Mouse (Mus musculus) forebrain, embryonic 14.5 days (tissue): ENCODE results near the gene Thoc7. TPM values are rescaled to one million over a fixed set of nuclear protein-coding genes. Genes with fewer than 3 reads are reported as not detected.
A peak's percentile ranks its signal among the peaks of the same experiment; 100 is the strongest.

Experiments
- ATAC-seq: fragments of 200-750 bp; cut with Nextera tagmentation; 2 replicates; pipeline ENCODE4 v1.8.0; 2017; ENCODE audit warnings: mild to moderate bottlenecking, moderate library complexity
- DNase-seq: peaks from one replicate; pipeline ENCODE4 v3.0.0-alpha.2; 2015; ENCODE audit warnings: low spot score
- H3K27ac ChIP-seq: fragments of 300-500 bp; sonication (generic); 2 replicates; pipeline ENCODE4 v1.5.1; 2014; ENCODE audit warnings: low read depth, mild to moderate bottlenecking, control low read depth, low read length, moderate library complexity
- H3K27me3 ChIP-seq: fragments of 300-500 bp; sonication (generic); replicated peaks from 2 replicates; pipeline ENCODE4 v1.6.1; 2014; ENCODE audit warnings: low read length, control low read depth, mixed read lengths; ENCODE audit not compliant: control insufficient read depth, insufficient read depth
- H3K36me3 ChIP-seq: fragments of 300-500 bp; sonication (generic); 2 replicates; pipeline ENCODE4 v1.6.1; 2014; ENCODE audit warnings: low read length, control low read depth; ENCODE audit not compliant: control insufficient read depth, insufficient read depth
- H3K4me1 ChIP-seq: fragments of 300-500 bp; sonication (generic); 2 replicates; pipeline ENCODE4 v1.6.1; 2014; ENCODE audit warnings: antibody characterized with exemption, low read length, control low read depth; ENCODE audit not compliant: control insufficient read depth, insufficient read depth
- H3K4me2 ChIP-seq: fragments of 300-500 bp; sonication (generic); 2 replicates; pipeline ENCODE4 v1.6.1; 2014; ENCODE audit warnings: mild to moderate bottlenecking, control low read depth, low read length
- H3K4me3 ChIP-seq: fragments of 300-500 bp; sonication (generic); 2 replicates; pipeline ENCODE4 v1.5.1; 2014; ENCODE audit warnings: low read depth, low read length, control low read depth
- H3K9ac ChIP-seq: fragments of 300-500 bp; sonication (generic); 2 replicates; pipeline ENCODE4 v1.6.1; 2014; ENCODE audit warnings: mild to moderate bottlenecking, low read length, control low read depth, moderate library complexity
- H3K9me3 ChIP-seq: fragments of 300-500 bp; sonication (generic); replicated peaks from 2 replicates; pipeline ENCODE4 v1.6.1; 2016; ENCODE audit warnings: low read length, control low read depth, mixed read lengths; ENCODE audit not compliant: control insufficient read depth
- WGBS: fragments of 180-500 bp; shearing (Covaris S2); extraction: QIAGEN DNeasy Blood & Tissue Kit; methylation state at CpG from one replicate; pipeline ENCODE4 v1.1.7; 2014; 5-methylcytosine and 5-hydroxymethylcytosine counted together
- polyA plus RNA-seq: library from polyadenylated mRNA; unstranded; fragments of >200 nt; fragmentation: Nextera tagmentation; extraction: Ambion mirVana; gene quantifications from 2 replicates; pipeline ENCODE4 v1.2.1, GENCODE M21; 2014

Gene Thoc7
- polyA plus RNA-seq, 1 experiment from 2014 or later, result 217 TPM

GRCm38 (mm10) chr14:13914387-13915082 is 47.1 kb downstream of the Thoc7 start, which contains the start of gene Gm281:
Gm281 (minus strand) TSS chr14:13914478.
- DNase-seq, result no peak
- no peaks in the 10 kb centered on the region for H3K36me3 ChIP-seq
- H3K9ac ChIP-seq, result no peak within 1 kb of the TSS
- H3K27me3 ChIP-seq, result no peaks in the 10 kb centered on the region
- no peaks in the 10 kb centered on the region for H3K4me1 ChIP-seq
- H3K4me2 ChIP-seq, result no peak within 1 kb of the TSS
- no peak within 1 kb of the TSS for H3K27ac ChIP-seq
- H3K9me3 ChIP-seq, result no peaks in the 10 kb centered on the region
- no peak for ATAC-seq
- H3K4me3 ChIP-seq, result no peak within 1 kb of the TSS
- WGBS, result 16% methylated on average over 1 of the region's 1 CpGs

GRCm38 (mm10) chr14:13910148-13910547 is 51.5 kb downstream of the Thoc7 start:
- no peak overlapping the region for H3K9ac ChIP-seq
- H3K27ac ChIP-seq, result no peak overlapping the region
- H3K36me3 ChIP-seq, result no peaks in the 10 kb centered on the region
- H3K4me3 ChIP-seq, result no peak overlapping the region
- no peaks in the 10 kb centered on the region for H3K4me1 ChIP-seq
- H3K9me3 ChIP-seq, result no peaks in the 10 kb centered on the region
- no peak overlapping the region for H3K4me2 ChIP-seq
- WGBS, result 92% methylated on average over 2 of the region's 2 CpGs
- DNase-seq, result no peak
- ATAC-seq, result no peak
- no peaks in the 10 kb centered on the region for H3K27me3 ChIP-seq

GRCm38 (mm10) chr14:13907145-13907544 is 54.5 kb downstream of the Thoc7 start:
- H3K4me1 ChIP-seq, result no peaks in the 10 kb centered on the region
- ATAC-seq, result no peak
- H3K27me3 ChIP-seq, result no peaks in the 10 kb centered on the region

GRCm38 (mm10) chr14:13906461-13906860 is 55.2 kb downstream of the Thoc7 start:
- Histone ChIP-seq H3K4me2 (no peak overlapping the region), H3K36me3 (no peaks in the 10 kb centered on the region), H3K27ac (no peak overlapping the region), H3K9me3 (no peaks in the 10 kb centered on the region), H3K27me3 (no peaks in the 10 kb centered on the region), H3K9ac (no peak overlapping the region), H3K4me3 (no peak overlapping the region), H3K4me1 (no peaks in the 10 kb centered on the region)
- ATAC-seq, result no peak
- DNase-seq, result no peak
- 91% methylated on average over 1 of the region's 1 CpGs for WGBS

More at GRCm38 (mm10) chr14:13907145-13907544, 54.5 kb downstream of the Thoc7 start:
- no peak overlapping the region for H3K4me3 ChIP-seq
- no peaks in the 10 kb centered on the region for H3K36me3 ChIP-seq
- DNase-seq, result no peak
- no peak overlapping the region for H3K9ac ChIP-seq
- H3K9me3 ChIP-seq, result no peaks in the 10 kb centered on the region
- H3K27ac ChIP-seq, result no peak overlapping the region
- 82% methylated on average over 7 of the region's 7 CpGs for WGBS
- H3K4me2 ChIP-seq, result no peak overlapping the region

GRCm38 (mm10) chr14:13901611-13902067 is 60.0 kb downstream of the Thoc7 start:
- ATAC-seq, result peak; percentile 92

More at GRCm38 (mm10) chr14:13901611-13902067, 60.0 kb downstream of the Thoc7 start:
- DNase-seq, result peak; percentile 91
- no peaks in the 10 kb centered on the region for H3K36me3 ChIP-seq
- under 1% methylated on average over 22 of the region's 22 CpGs for WGBS
- no peaks in the 10 kb centered on the region for H3K4me1 ChIP-seq
- H3K4me3 ChIP-seq, result peak overlapping the region; percentile 38
- H3K27me3 ChIP-seq, result no peaks in the 10 kb centered on the region
- H3K9me3 ChIP-seq, result no peaks in the 10 kb centered on the region
- no peak overlapping the region for H3K27ac ChIP-seq
- H3K4me2 ChIP-seq, result peak overlapping the region; percentile 67
- H3K9ac ChIP-seq, result peak overlapping the region; percentile 65

Other genes starting within 250 kb of the Thoc7 start
- not detected in 2 replicates for gene Gm281, start 47.4 kb downstream of the Thoc7 start, polyA plus RNA-seq
- gene Atxn7, start 412 bp downstream of the Thoc7 start, polyA plus RNA-seq, result 3.5 and 3.6 TPM in 2 replicates
- gene Psmd6, start 159.1 kb upstream of the Thoc7 start, polyA plus RNA-seq, result 298 and 305 TPM in 2 replicates
- not detected in 2 replicates for gene Olfr720, start 225.0 kb upstream of the Thoc7 start, polyA plus RNA-seq